Mouse (Mus musculus): ENCODE measurements around the gene Ffar3.

DNA sequence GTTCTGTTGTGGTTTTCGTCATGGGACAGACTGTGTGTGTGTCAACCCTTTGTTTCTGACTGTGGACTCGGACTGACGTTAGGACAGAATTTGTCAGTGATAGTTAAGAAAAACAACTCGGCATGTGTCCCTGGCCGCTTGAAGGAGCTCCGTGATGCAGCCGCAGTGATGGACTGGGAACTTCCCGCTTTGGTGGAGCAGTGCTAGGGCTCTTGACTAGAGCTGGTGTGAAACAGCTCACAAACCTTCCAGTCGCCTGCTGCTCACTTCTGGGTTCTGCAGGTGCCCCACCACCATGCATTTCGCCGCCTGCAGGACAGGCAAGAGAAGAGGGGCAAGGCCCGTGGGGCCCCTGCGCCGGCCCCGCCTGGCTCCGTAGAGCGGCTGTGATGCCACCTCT, 23.7 kb downstream of the Ffar3 start:
- no peak for TF ChIP-seq POLR2A (IDR thresholded peaks at IDR 0.05; ENCODE audit: low read depth, low read length)
- TF ChIP-seq CTCF (conservative IDR thresholded peaks at IDR 0.05; ENCODE audit: insufficient read depth, insufficient read length, low read depth, low read length): no peak

All from kidney, adult 2 months (tissue).